Mouse (Mus musculus): Measurements from ENCODE around the gene Serpina7. TPM values are rescaled to one million over a fixed set of nuclear protein-coding genes. Genes with fewer than 3 reads are reported as not detected.

Gene Serpina7
- polyA plus RNA-seq (2014; fragmentation: Nextera tagmentation; extraction: Ambion mirVana), result 0.20 TPM in 1 of 2 replicates, not detected in the other

- ATAC-seq (ENCODE audit: low FRiP score) (no peak), DNase-seq (ENCODE audit: low spot score) (no peak)
- no peaks in the 10 kb centered on the region for H3K36me3 ChIP-seq (ENCODE audit: control insufficient read depth, insufficient read depth, low read length)
- H3K4me3 ChIP-seq (ENCODE audit: low read depth, low read length), result no peak within 1 kb of the TSS
- H3K27me3 ChIP-seq (ENCODE audit: control insufficient read depth, insufficient read depth, low read length), result no peaks in the 10 kb centered on the region
- H3K27ac ChIP-seq (ENCODE audit: low read depth, low read length), result no peak within 1 kb of the TSS
- no peaks in the 10 kb centered on the region for H3K9me3 ChIP-seq (ENCODE audit: control insufficient read depth, low read length)
- no peak within 1 kb of the TSS for H3K9ac ChIP-seq (ENCODE audit: low read depth, low read length)
- no peaks in the 10 kb centered on the region for H3K4me1 ChIP-seq (replicated peaks; ENCODE audit: control insufficient read depth, insufficient read depth, low read length)
- H3K4me2 ChIP-seq (replicated peaks; ENCODE audit: low read depth, low read length), result no peak within 1 kb of the TSS
Observed at GRCm38 (mm10) chrX:139085077-139085476, at the start of gene Serpina7. TSS of gene Serpina7 (minus strand) at chrX:139085236.

- no peak for ATAC-seq (ENCODE audit: low FRiP score)
- H3K4me2 ChIP-seq (replicated peaks; ENCODE audit: low read depth, low read length), result no peak overlapping the region
- WGBS, result 68% methylated on average over 4 of the region's 4 CpGs
Observed at GRCm38 (mm10) chrX:139134031-139134430, 49.0 kb upstream of the Serpina7 start.

GRCm38 (mm10) chrX:139097197-139097596 lies 12.2 kb upstream of the Serpina7 start:
- H3K27me3 ChIP-seq (ENCODE audit: control insufficient read depth, insufficient read depth, low read length), result no peaks in the 10 kb centered on the region
- no peak overlapping the region for H3K4me3 ChIP-seq (ENCODE audit: low read depth, low read length)
- 57% methylated on average over 1 of the region's 1 CpGs for WGBS
- no peak overlapping the region for H3K27ac ChIP-seq (ENCODE audit: low read depth, low read length)
- no peaks in the 10 kb centered on the region for H3K36me3 ChIP-seq (ENCODE audit: control insufficient read depth, insufficient read depth, low read length)
- ATAC-seq (ENCODE audit: low FRiP score) (no peak), DNase-seq (ENCODE audit: low spot score) (no peak)
- H3K4me1 ChIP-seq (replicated peaks; ENCODE audit: control insufficient read depth, insufficient read depth, low read length), result no peaks in the 10 kb centered on the region
- no peak overlapping the region for H3K9ac ChIP-seq (ENCODE audit: low read depth, low read length)
- no peak overlapping the region for H3K4me2 ChIP-seq (replicated peaks; ENCODE audit: low read depth, low read length)
- H3K9me3 ChIP-seq (ENCODE audit: control insufficient read depth, low read length), result no peaks in the 10 kb centered on the region

More at GRCm38 (mm10) chrX:139134031-139134430, 49.0 kb upstream of the Serpina7 start:
- H3K27me3 ChIP-seq (ENCODE audit: control insufficient read depth, insufficient read depth, low read length), result no peaks in the 10 kb centered on the region
- H3K4me1 ChIP-seq (replicated peaks; ENCODE audit: control insufficient read depth, insufficient read depth, low read length), result no peaks in the 10 kb centered on the region
- H3K9ac ChIP-seq (ENCODE audit: low read depth, low read length), result no peak overlapping the region
- H3K36me3 ChIP-seq (ENCODE audit: control insufficient read depth, insufficient read depth, low read length), result no peaks in the 10 kb centered on the region
- no peak for DNase-seq (ENCODE audit: low spot score)
- H3K9me3 ChIP-seq (ENCODE audit: control insufficient read depth, low read length), result no peaks in the 10 kb centered on the region
- no peak overlapping the region for H3K27ac ChIP-seq (ENCODE audit: low read depth, low read length)
- H3K4me3 ChIP-seq (ENCODE audit: low read depth, low read length), result no peak overlapping the region

GRCm38 (mm10) chrX:139085943-139086342 lies 907 bp upstream of the Serpina7 start, which contains the start of gene 4930513O06Rik:
TSS of gene 4930513O06Rik (plus strand) at chrX:139086243.
- Histone ChIP-seq H3K36me3 (ENCODE audit: control insufficient read depth, insufficient read depth, low read length) (no peaks in the 10 kb centered on the region), H3K4me2 (replicated peaks; ENCODE audit: low read depth, low read length) (no peak within 1 kb of the TSS), H3K4me3 (ENCODE audit: low read depth, low read length) (no peak within 1 kb of the TSS), H3K9ac (ENCODE audit: low read depth, low read length) (no peak within 1 kb of the TSS), H3K27me3 (ENCODE audit: control insufficient read depth, insufficient read depth, low read length) (no peaks in the 10 kb centered on the region), H3K9me3 (ENCODE audit: control insufficient read depth, low read length) (no peaks in the 10 kb centered on the region), H3K4me1 (replicated peaks; ENCODE audit: control insufficient read depth, insufficient read depth, low read length) (no peaks in the 10 kb centered on the region), H3K27ac (ENCODE audit: low read depth, low read length) (no peak within 1 kb of the TSS)
- ATAC-seq (ENCODE audit: low FRiP score) (no peak), DNase-seq (ENCODE audit: low spot score) (no peak)
- 89% methylated on average over 1 of the region's 1 CpGs for WGBS

GRCm38 (mm10) chrX:139078493-139078892 lies 6.5 kb downstream of the Serpina7 start:
- no peaks in the 10 kb centered on the region for H3K4me1 ChIP-seq (replicated peaks; ENCODE audit: control insufficient read depth, insufficient read depth, low read length)
- no peak overlapping the region for H3K4me3 ChIP-seq (ENCODE audit: low read depth, low read length)
- H3K4me2 ChIP-seq (replicated peaks; ENCODE audit: low read depth, low read length), result no peak overlapping the region
- no peak overlapping the region for H3K9ac ChIP-seq (ENCODE audit: low read depth, low read length)
- H3K9me3 ChIP-seq (ENCODE audit: control insufficient read depth, low read length), result no peaks in the 10 kb centered on the region
- 91% methylated on average over 2 of the region's 2 CpGs for WGBS
- ATAC-seq (ENCODE audit: low FRiP score) (no peak), DNase-seq (ENCODE audit: low spot score) (no peak)
- H3K27ac ChIP-seq (ENCODE audit: low read depth, low read length), result no peak overlapping the region
- H3K27me3 ChIP-seq (ENCODE audit: control insufficient read depth, insufficient read depth, low read length), result no peaks in the 10 kb centered on the region
- no peaks in the 10 kb centered on the region for H3K36me3 ChIP-seq (ENCODE audit: control insufficient read depth, insufficient read depth, low read length)

- no peak overlapping the region for H3K27ac ChIP-seq (ENCODE audit: low read depth, low read length)
- H3K9me3 ChIP-seq (ENCODE audit: control insufficient read depth, low read length), result no peaks in the 10 kb centered on the region
- H3K27me3 ChIP-seq (ENCODE audit: control insufficient read depth, insufficient read depth, low read length), result no peaks in the 10 kb centered on the region
- H3K4me2 ChIP-seq (replicated peaks; ENCODE audit: low read depth, low read length), result no peak overlapping the region
- WGBS, result 89% methylated on average over 5 of the region's 5 CpGs
- no peaks in the 10 kb centered on the region for H3K36me3 ChIP-seq (ENCODE audit: control insufficient read depth, insufficient read depth, low read length)
- ATAC-seq (ENCODE audit: low FRiP score), result no peak
- H3K4me1 ChIP-seq (replicated peaks; ENCODE audit: control insufficient read depth, insufficient read depth, low read length), result no peaks in the 10 kb centered on the region
- no peak overlapping the region for H3K4me3 ChIP-seq (ENCODE audit: low read depth, low read length)
- no peak overlapping the region for H3K9ac ChIP-seq (ENCODE audit: low read depth, low read length)
- DNase-seq (ENCODE audit: low spot score), result no peak
Observed at GRCm38 (mm10) chrX:139064078-139064477, 21.0 kb downstream of the Serpina7 start.

- no peak for ATAC-seq (ENCODE audit: low FRiP score)
- Histone ChIP-seq H3K4me2 (replicated peaks; ENCODE audit: low read depth, low read length) (no peak overlapping the region), H3K9ac (ENCODE audit: low read depth, low read length) (no peak overlapping the region), H3K4me1 (replicated peaks; ENCODE audit: control insufficient read depth, insufficient read depth, low read length) (no peaks in the 10 kb centered on the region), H3K36me3 (ENCODE audit: control insufficient read depth, insufficient read depth, low read length) (no peaks in the 10 kb centered on the region), H3K9me3 (ENCODE audit: control insufficient read depth, low read length) (no peaks in the 10 kb centered on the region), H3K27me3 (ENCODE audit: control insufficient read depth, insufficient read depth, low read length) (no peaks in the 10 kb centered on the region), H3K4me3 (ENCODE audit: low read depth, low read length) (no peak overlapping the region), H3K27ac (ENCODE audit: low read depth, low read length) (no peak overlapping the region)
- 80% methylated on average over 1 of the region's 1 CpGs for WGBS
- DNase-seq (ENCODE audit: low spot score), result no peak
Observed at GRCm38 (mm10) chrX:139053149-139053548, 31.9 kb downstream of the Serpina7 start.

- no peaks in the 10 kb centered on the region for H3K36me3 ChIP-seq (ENCODE audit: control insufficient read depth, insufficient read depth, low read length)
- no peaks in the 10 kb centered on the region for H3K4me1 ChIP-seq (replicated peaks; ENCODE audit: control insufficient read depth, insufficient read depth, low read length)
- H3K4me3 ChIP-seq (ENCODE audit: low read depth, low read length), result no peak overlapping the region
- H3K27me3 ChIP-seq (ENCODE audit: control insufficient read depth, insufficient read depth, low read length), result no peaks in the 10 kb centered on the region
- H3K9me3 ChIP-seq (ENCODE audit: control insufficient read depth, low read length), result no peaks in the 10 kb centered on the region
- no peak overlapping the region for H3K4me2 ChIP-seq (replicated peaks; ENCODE audit: low read depth, low read length)
- no peak for ATAC-seq (ENCODE audit: low FRiP score)
- WGBS, result 85% methylated on average over 1 of the region's 1 CpGs
- H3K27ac ChIP-seq (ENCODE audit: low read depth, low read length), result no peak overlapping the region
- DNase-seq (ENCODE audit: low spot score), result no peak
- no peak overlapping the region for H3K9ac ChIP-seq (ENCODE audit: low read depth, low read length)
Observed at GRCm38 (mm10) chrX:139051976-139052375, 33.1 kb downstream of the Serpina7 start.

- ATAC-seq (ENCODE audit: low FRiP score), result no peak
- no peaks in the 10 kb centered on the region for H3K4me1 ChIP-seq (replicated peaks; ENCODE audit: control insufficient read depth, insufficient read depth, low read length)
- no peak overlapping the region for H3K4me3 ChIP-seq (ENCODE audit: low read depth, low read length)
- no peaks in the 10 kb centered on the region for H3K36me3 ChIP-seq (ENCODE audit: control insufficient read depth, insufficient read depth, low read length)
- DNase-seq (ENCODE audit: low spot score), result no peak
- no peaks in the 10 kb centered on the region for H3K9me3 ChIP-seq (ENCODE audit: control insufficient read depth, low read length)
- H3K9ac ChIP-seq (ENCODE audit: low read depth, low read length), result no peak overlapping the region
- WGBS, result 79% methylated on average over 1 of the region's 1 CpGs
- no peak overlapping the region for H3K4me2 ChIP-seq (replicated peaks; ENCODE audit: low read depth, low read length)
- H3K27me3 ChIP-seq (ENCODE audit: control insufficient read depth, insufficient read depth, low read length), result no peaks in the 10 kb centered on the region
- no peak overlapping the region for H3K27ac ChIP-seq (ENCODE audit: low read depth, low read length)
Observed at GRCm38 (mm10) chrX:139041148-139041547, 43.9 kb downstream of the Serpina7 start.
